Mouse (Mus musculus) forebrain, embryonic 16.5 days (tissue): ENCODE measurements at regions not wholly inside any gene's neighbourhood (a gene's known extent, or its start where the extent isn't known, plus 50 kb on each side); places are given as distances from the start of the nearest gene placed in this dataset.

ENCODE experiments used
- ATAC-seq: fragments of 200-750 bp; cut with Nextera tagmentation; 2 replicates; pipeline ENCODE4 v1.8.0; 2017; ENCODE audit warnings: mild to moderate bottlenecking, moderate library complexity
- H3K27ac ChIP-seq: fragments of 300-500 bp; sonication (generic); 2 replicates; pipeline ENCODE4 v1.5.1; 2014; ENCODE audit warnings: low read length, control low read depth
- H3K27me3 ChIP-seq: fragments of 300-500 bp; sonication (generic); replicated peaks from 2 replicates; pipeline ENCODE4 v1.6.1; 2014; ENCODE audit warnings: low read length; ENCODE audit not compliant: control insufficient read depth, insufficient read depth
- H3K36me3 ChIP-seq: fragments of 300-500 bp; sonication (generic); 2 replicates; pipeline ENCODE4 v1.6.1; 2014; ENCODE audit not compliant: control insufficient read depth, insufficient read depth
- H3K4me1 ChIP-seq: fragments of 300-500 bp; sonication (generic); replicated peaks from 2 replicates; pipeline ENCODE4 v1.6.1; 2014; ENCODE audit warnings: low read length; ENCODE audit not compliant: control insufficient read depth, insufficient read depth
- H3K4me2 ChIP-seq: fragments of 300-500 bp; sonication (generic); 2 replicates; pipeline ENCODE4 v1.6.1; 2014; ENCODE audit warnings: mild to moderate bottlenecking, low read length, control low read depth
- H3K4me3 ChIP-seq: fragments of 300-500 bp; sonication (generic); replicated peaks from 2 replicates; pipeline ENCODE4 v1.5.1; 2014; ENCODE audit warnings: mild to moderate bottlenecking, low read length, control low read depth
- H3K9ac ChIP-seq: fragments of 300-500 bp; sonication (generic); replicated peaks from 2 replicates; pipeline ENCODE4 v1.6.1; 2014; ENCODE audit warnings: low read depth, low read length, control low read depth
- H3K9me3 ChIP-seq: fragments of 300-500 bp; sonication (generic); 2 replicates; pipeline ENCODE4 v1.6.1; 2016; ENCODE audit warnings: low read length; ENCODE audit not compliant: control insufficient read depth
- WGBS: fragments of 180-500 bp; shearing (Covaris S2); extraction: QIAGEN DNeasy Blood & Tissue Kit; methylation state at CpG from one replicate; pipeline ENCODE4 v1.1.7; 2014; 5-methylcytosine and 5-hydroxymethylcytosine counted together

GRCm38 (mm10) chr8:26748161-26748971 is 228.8 kb upstream of the Zfp703 start:
- Histone ChIP-seq H3K4me1 (peaks cover 21% of the 10 kb centered on the region), H3K9ac (no peak overlapping the region), H3K4me3 (no peak overlapping the region), H3K27me3 (no peaks in the 10 kb centered on the region), H3K9me3 (no peaks in the 10 kb centered on the region), H3K36me3 (no peaks in the 10 kb centered on the region), H3K27ac (no peak overlapping the region), H3K4me2 (peak overlapping the region; percentile 25)
- ATAC-seq, result peak; percentile 75
- 47% methylated on average over 12 of the region's 14 CpGs for WGBS

- Histone ChIP-seq H3K4me3 (no peak overlapping the region), H3K36me3 (no peaks in the 10 kb centered on the region), H3K27me3 (no peaks in the 10 kb centered on the region), H3K4me2 (no peak overlapping the region), H3K4me1 (peaks cover 21% of the 10 kb centered on the region), H3K9me3 (no peaks in the 10 kb centered on the region), H3K9ac (no peak overlapping the region), H3K27ac (no peak overlapping the region)
- no peak for ATAC-seq
- WGBS, result 92% methylated on average over 1 of the region's 1 CpGs
Measured at GRCm38 (mm10) chr8:26748972-26749291, 228.2 kb upstream of the Zfp703 start.

- Histone ChIP-seq H3K36me3 (no peaks in the 10 kb centered on the region), H3K4me2 (no peak overlapping the region), H3K9me3 (no peaks in the 10 kb centered on the region), H3K27me3 (no peaks in the 10 kb centered on the region), H3K27ac (no peak overlapping the region), H3K4me3 (no peak overlapping the region), H3K4me1 (peaks cover 21% of the 10 kb centered on the region), H3K9ac (no peak overlapping the region)
- WGBS, result 89% methylated on average over 1 of the region's 1 CpGs
- ATAC-seq, result no peak
Measured at GRCm38 (mm10) chr8:26750120-26750519, 227.0 kb upstream of the Zfp703 start.

GRCm38 (mm10) chr8:26751651-26752050 is 225.5 kb upstream of the Zfp703 start:
- Histone ChIP-seq H3K4me3 (no peak overlapping the region), H3K27ac (no peak overlapping the region), H3K36me3 (no peaks in the 10 kb centered on the region), H3K9ac (no peak overlapping the region), H3K9me3 (no peaks in the 10 kb centered on the region), H3K4me2 (no peak overlapping the region), H3K27me3 (no peaks in the 10 kb centered on the region), H3K4me1 (peaks cover 20% of the 10 kb centered on the region)
- no peak for ATAC-seq
- 96% methylated on average over 5 of the region's 5 CpGs for WGBS

- Histone ChIP-seq H3K9ac (no peak overlapping the region), H3K27me3 (no peaks in the 10 kb centered on the region), H3K9me3 (no peaks in the 10 kb centered on the region), H3K4me1 (no peaks in the 10 kb centered on the region; the same call in 1 of the 2 replicates), H3K4me3 (no peak overlapping the region), H3K4me2 (no peak overlapping the region), H3K27ac (no peak overlapping the region), H3K36me3 (no peaks in the 10 kb centered on the region)
- ATAC-seq, result peak; percentile 83
- WGBS, result 30% methylated on average over 2 of the region's 2 CpGs
Measured at GRCm38 (mm10) chr8:26756452-26756851, 220.7 kb upstream of the Zfp703 start.

GRCm38 (mm10) chr8:26760726-26761125 is 216.4 kb upstream of the Zfp703 start:
- H3K27me3 ChIP-seq, result no peaks in the 10 kb centered on the region
- no peak overlapping the region for H3K27ac ChIP-seq
- H3K9ac ChIP-seq, result no peak overlapping the region
- H3K4me2 ChIP-seq, result no peak overlapping the region
- peaks cover 7% of the 10 kb centered on the region for H3K4me1 ChIP-seq
- ATAC-seq, result no peak
- no peaks in the 10 kb centered on the region for H3K9me3 ChIP-seq
- 97% methylated on average over 1 of the region's 1 CpGs for WGBS
- no peaks in the 10 kb centered on the region for H3K36me3 ChIP-seq
- no peak overlapping the region for H3K4me3 ChIP-seq

- Histone ChIP-seq H3K9ac (no peak overlapping the region), H3K4me2 (no peak overlapping the region), H3K36me3 (no peaks in the 10 kb centered on the region), H3K4me1 (peaks cover 7% of the 10 kb centered on the region), H3K4me3 (no peak overlapping the region), H3K27ac (no peak overlapping the region), H3K9me3 (no peaks in the 10 kb centered on the region), H3K27me3 (no peaks in the 10 kb centered on the region)
- ATAC-seq, result 0 out of 2 replicates have a peak, but pooled peaks have one; percentile 18
- WGBS, result 63% methylated on average over 16 of the region's 16 CpGs
Measured at GRCm38 (mm10) chr8:26762942-26763778, 214.0 kb upstream of the Zfp703 start.

- H3K9ac ChIP-seq, result no peak overlapping the region
- no peak overlapping the region for H3K4me2 ChIP-seq
- no peak for ATAC-seq
- no peak overlapping the region for H3K27ac ChIP-seq
- H3K36me3 ChIP-seq, result no peaks in the 10 kb centered on the region
- H3K4me3 ChIP-seq, result no peak overlapping the region
- H3K9me3 ChIP-seq, result no peaks in the 10 kb centered on the region
- WGBS, result 85% methylated on average over 10 of the region's 10 CpGs
- H3K4me1 ChIP-seq, result peaks cover 3% of the 10 kb centered on the region; the same call in 1 of the 2 replicates
- H3K27me3 ChIP-seq, result no peaks in the 10 kb centered on the region
Measured at GRCm38 (mm10) chr8:26768474-26769229, 208.5 kb upstream of the Zfp703 start.

- 69% methylated on average over 16 of the region's 16 CpGs for WGBS
- Histone ChIP-seq H3K36me3 (no peaks in the 10 kb centered on the region), H3K27me3 (no peaks in the 10 kb centered on the region), H3K9ac (no peak overlapping the region), H3K4me1 (peaks cover 3% of the 10 kb centered on the region; the same call in 1 of the 2 replicates), H3K27ac (no peak overlapping the region), H3K4me3 (no peak overlapping the region), H3K9me3 (no peaks in the 10 kb centered on the region), H3K4me2 (no peak overlapping the region)
- no peak for ATAC-seq
Measured at GRCm38 (mm10) chr8:26770424-26770886, 206.7 kb upstream of the Zfp703 start.
